Mouse (Mus musculus): ENCODE data around the gene Hmcn1.

The Hmcn1 gene

DNA sequence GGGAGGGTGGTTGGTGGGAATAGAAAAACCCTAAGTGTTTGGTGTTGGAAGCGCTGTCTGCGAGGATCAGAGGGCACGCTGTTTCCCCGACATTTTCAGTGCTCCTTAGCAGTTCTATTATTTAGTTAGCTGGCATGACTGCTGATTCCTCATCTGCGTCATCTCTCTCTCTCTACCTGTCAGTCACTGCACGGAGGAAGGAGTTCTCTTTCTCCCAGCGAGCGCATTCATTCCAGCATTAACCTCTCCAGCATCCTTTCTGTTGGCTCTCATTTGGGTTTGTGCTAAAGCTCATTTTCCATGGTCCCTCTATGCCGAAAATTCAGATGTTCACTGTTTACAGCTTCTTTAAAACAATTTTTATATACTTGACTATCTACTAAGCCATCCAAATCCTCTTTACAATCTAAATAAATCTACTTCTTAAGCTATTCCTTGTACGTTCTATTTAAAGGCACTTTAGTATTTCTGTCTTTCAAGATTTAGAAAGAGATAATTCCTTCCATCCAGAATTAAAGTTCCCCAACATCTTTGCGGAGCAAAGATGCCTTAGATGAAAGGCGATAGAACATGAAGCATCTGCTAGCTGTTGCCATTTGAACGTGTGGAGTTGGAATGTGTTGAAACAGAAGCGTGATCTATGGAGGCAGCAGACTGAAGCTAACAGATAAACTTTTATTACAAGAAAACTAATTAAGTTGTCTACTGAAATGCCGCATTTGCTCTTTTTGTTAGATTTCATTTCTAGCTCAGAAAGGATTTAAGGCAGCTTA, 210.0 kb downstream of the Hmcn1 start:
- DNase-seq (ENCODE audit: low read depth, low spot score): no peak

DNA sequence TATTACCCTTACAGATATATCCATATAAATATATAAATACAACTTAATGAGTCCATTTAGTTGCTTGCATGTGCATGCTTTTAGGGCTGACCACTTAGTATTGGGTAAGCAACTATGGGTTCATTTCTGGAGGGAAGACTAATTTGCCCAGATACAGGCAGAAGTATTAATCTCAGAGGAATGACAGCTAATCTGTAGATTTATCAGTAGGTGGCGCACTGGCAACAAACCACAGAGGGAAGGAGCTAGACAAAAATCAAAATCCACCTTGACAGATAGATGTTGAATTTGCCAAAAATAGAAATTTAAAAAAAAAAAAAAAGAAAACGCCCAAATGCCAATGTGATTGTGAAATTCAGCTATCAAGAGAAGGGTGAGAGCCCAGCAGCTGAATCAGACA, 213.3 kb downstream of the Hmcn1 start:
- DNase-seq (ENCODE audit: low read depth, low spot score): peak; percentile 19

DNA sequence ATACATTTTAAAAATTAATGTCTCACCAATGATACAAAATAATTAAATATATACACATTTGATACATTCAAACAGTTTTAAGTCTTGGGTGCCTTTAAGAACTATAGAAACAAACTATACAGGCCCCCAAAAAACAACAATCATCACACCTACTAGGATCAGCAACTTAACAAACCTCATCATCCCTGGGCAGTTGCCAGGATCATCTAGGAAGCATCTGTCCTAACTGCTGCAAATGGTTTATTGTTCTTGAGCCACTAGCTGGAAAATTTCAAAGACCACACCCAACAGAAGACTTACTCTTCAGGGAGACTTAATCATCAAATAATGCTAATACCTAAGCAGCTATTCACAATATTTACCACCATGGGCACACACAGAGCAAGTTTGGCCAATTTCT, 216.5 kb downstream of the Hmcn1 start:
- DNase-seq (ENCODE audit: low read depth, low spot score): no peak

DNA sequence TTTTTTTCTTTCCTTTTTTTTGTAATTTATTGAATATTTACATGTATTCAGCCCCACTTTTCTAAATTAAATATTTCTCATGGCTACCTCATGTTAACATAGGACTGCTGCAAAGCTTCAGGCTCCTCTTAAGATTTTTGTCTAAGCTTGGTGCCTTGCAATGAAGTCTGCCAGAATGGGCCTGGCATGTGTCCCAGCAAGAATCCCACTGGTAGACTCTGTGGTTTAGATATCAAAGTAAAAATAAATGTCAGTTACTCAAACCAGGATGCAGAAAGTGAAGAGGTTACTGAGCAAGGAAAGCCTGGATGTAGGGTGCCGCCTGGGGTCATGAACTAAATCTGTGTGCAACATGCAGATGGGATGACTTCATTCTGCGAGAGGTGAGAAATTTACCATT, 217.5 kb downstream of the Hmcn1 start:
- DNase-seq (ENCODE audit: low read depth, low spot score): peak; percentile 29

DNA sequence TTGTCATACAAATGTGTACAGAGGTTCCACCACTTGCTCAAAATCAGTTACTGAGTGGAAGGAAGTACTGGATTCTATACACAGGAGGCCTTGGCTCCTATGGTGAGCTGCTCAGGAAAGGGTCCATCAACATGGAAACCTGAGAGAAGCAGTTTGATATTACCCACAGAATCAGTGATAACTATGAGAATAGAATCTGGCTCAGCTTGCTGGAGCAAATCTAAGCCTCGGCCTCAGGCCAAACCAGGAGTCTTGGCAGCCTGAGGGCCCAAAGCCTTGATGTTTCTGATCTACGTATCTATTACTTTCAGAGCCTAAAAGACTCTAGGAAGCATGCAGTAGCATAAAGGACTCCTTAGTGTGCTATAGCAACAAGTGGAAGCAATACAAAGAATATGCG, 220.3 kb downstream of the Hmcn1 start:
- DNase-seq (ENCODE audit: low read depth, low spot score): no peak

DNA sequence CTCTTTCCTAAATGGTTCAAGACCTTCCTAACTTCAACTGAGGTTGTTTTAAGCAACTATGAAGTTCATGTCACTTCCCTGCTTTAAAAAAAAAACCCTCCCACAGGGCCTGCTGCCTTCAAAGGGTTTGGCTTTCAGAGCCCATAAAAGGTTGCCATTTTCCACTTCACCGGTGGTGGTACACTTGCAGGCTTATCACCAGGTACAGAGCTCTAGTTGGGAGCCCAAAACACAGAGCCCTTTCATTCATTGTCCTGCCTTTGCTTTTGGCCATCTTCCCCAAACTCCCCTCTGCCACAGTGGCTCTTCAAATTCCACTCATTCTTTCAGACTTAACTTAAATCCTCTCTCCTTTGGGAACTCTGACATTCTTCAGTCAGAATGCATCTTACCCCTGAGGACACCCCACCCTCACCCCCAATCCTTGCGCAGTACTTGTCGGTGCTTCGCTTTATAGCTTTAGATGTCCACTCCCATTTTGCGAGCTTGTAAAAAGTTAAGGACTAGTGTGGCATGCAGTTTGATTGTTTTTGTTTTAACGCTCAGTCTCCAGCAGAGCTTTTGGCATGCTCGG, 222.2 kb downstream of the Hmcn1 start:
- no peak for DNase-seq (ENCODE audit: low read depth, low spot score)

DNA sequence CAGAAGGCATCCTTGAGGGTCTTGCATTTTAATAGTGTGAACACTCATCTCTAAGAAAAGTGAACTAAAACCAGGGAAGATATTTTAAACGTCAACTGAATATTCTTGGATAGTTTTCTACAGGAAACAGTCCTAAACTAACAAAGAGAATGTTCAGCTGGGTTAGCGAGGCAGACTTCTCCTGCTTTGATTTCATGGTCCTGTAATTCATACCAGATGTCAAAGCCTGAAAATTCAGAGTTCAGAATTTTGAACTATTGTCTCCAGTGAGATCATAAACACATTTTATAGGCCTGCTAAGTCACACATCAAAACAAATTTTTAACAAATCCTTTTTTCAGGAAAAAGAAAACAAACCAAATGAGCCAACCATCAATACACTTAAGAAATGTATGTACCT, 223.4 kb downstream of the Hmcn1 start:
- DNase-seq (ENCODE audit: low read depth, low spot score): peak; percentile 20

DNA sequence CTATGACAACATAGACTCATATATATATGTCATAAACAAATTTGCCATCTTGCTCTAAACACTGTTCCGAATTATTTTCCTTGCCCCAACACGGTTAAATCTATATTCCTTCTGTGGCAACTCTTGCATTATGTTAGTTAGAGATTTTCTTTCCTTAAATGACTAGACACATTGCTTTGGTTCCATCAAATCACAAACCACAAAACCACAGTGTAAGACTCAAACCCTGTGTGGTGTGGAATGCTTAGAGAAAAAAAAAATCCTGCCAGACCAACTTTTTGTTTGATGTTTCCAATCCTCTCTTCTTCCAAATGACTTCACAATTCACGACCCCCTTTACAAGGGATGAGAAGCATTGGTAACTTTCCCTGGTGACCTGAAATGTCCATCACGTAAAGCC, 231.6 kb downstream of the Hmcn1 start:
- peak; percentile 48 for DNase-seq (ENCODE audit: low read depth, low spot score)

DNA sequence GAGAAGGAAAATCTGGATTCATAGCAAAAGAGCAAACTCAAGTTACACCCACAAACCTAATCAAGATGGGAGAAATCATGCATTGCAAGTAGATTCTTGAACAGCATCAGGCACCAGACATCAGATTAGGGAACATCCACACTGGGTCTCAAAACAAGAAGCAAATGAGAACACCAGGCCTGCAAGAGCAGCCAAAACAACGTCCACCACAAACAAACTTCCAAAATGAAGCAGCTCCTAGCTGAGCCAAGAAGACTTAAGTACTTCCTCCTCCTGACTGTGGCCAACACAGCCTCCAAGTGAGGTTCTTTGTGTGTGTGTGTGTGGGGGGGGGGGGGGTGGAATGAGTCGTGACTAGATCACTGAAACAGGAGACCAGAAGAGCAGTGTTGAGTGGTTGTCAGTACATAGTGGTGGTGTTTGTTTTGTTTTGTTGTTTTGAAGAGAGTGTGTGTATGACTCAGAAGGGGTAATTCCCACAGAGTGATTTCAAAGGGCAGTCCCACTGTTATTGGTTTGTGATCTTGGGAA, 232.4 kb downstream of the Hmcn1 start:
- DNase-seq (ENCODE audit: low read depth, low spot score): peak; percentile 49

DNA sequence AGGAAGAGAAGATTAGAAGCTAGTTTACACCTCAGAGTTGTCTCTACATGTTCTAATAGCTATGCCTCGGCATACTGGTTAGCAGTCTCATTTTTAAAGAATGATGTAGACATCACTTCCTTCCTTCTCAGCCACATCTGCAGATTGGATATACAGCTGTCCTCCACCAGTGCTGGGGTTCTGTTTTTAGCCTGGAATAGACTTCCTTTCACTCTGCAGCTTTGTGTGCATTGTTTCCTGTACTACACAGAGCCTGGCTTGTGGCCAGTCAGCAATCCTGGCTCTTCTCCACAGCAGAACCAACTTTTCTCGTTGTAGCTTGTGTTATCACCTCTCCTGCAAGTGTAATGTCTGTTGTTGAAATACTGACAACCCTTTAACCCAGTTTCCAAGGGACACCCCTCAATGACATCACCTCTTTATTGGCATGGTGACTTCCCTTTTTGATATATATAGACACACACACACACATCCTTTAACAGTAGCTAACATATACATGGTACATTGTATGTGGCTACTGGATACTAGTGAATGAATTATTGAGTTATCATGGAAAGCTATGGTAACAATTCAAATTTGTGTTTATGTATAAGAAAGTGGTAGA, 233.7 kb downstream of the Hmcn1 start:
- peak; percentile 11 for DNase-seq (ENCODE audit: low read depth, low spot score)

DNA sequence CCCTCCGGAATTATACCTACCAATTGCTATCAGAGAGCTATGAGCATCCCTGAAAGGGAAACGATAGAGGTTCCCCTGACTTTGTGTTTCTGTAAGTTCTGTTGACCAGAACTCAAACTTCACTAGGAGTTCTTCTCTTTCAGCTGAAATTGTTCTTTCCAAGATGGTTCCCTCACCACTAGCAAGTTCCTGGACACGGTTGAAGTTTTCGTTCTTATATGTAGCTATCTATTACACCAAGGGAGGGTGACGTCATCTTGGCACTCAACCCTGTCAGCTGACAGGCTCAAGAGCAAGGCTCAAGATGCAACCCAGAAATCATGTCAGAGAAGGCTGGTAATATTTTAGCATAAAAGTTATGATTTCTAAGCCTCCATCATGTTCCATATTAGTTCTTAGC, 239.3 kb downstream of the Hmcn1 start:
- no peak for DNase-seq (ENCODE audit: low read depth, low spot score)

DNA sequence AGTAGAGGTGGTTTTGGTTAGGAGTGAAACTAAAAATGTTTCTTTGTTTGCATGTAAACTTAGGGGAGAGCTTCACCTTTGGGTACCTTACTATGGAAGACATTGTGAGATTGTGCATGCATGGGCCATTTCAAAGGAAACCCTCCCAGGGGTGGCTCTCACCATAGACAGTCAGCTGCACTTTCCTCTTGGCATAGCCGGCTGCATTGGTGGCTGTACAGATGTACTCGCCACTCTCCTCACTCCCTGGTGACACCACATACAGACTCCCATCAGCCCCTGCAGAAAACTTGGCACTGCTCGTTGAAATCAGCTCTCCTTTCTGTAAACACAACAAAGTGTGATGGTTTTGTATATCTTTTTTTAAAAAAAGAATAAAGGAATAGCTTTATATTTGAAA, 244.5 kb downstream of the Hmcn1 start:
- DNase-seq (ENCODE audit: low read depth, low spot score): no peak

DNA sequence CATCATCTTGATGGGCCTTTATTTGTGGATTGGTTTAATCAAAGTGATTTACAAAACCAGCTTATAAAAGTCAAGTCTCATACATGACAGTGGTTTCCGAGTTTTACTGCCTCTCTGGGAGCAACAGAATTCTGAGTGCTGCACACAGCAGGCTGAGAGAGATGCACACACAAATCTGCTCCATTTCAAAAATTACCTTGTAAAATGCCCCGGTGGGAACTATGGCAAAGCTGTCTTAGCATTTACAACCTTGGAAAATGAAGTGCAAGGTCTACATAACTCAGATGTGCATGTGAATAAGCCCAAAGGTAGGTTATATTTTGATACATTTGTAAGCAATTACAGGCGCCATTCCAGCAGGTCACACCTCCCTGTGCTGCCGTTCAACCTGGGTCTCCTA, 245.5 kb downstream of the Hmcn1 start:
- no peak for DNase-seq (ENCODE audit: low read depth, low spot score)

DNA sequence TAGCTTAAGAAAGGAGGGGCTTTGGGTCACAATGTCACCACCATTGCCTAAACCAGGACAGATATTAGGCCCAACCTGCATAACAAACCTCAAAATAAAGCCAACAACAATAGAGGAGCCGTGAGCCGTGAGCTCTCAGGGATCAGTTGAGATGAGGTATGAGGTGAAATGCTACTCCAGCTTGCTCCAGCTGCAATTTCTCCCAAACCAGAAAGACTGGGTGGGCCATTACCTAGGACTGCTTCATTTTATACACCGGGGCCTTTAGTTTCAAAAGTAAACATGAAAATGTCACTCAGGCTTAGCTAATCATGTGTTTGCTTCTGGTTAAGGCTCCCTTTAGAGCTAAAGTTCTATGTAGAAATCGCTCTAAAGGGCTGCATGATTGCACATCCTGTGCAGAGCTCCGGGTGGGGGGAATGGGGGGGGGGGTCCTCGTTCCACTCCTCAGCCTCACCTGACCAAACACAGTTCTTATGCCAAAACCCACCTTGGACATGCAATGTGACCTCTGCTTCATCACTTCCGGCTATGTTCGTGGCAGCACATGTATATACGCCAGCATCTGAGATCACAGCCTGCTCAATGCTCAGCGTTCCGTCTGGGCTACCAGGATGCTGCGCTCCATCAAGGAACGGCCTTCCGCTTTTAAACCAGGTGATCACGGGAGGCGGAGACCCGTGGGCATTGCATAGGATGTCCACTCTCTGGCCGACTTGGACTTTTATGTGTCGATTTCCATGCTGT, 250.0 kb downstream of the Hmcn1 start:
- DNase-seq (ENCODE audit: low read depth, low spot score): no peak

DNA sequence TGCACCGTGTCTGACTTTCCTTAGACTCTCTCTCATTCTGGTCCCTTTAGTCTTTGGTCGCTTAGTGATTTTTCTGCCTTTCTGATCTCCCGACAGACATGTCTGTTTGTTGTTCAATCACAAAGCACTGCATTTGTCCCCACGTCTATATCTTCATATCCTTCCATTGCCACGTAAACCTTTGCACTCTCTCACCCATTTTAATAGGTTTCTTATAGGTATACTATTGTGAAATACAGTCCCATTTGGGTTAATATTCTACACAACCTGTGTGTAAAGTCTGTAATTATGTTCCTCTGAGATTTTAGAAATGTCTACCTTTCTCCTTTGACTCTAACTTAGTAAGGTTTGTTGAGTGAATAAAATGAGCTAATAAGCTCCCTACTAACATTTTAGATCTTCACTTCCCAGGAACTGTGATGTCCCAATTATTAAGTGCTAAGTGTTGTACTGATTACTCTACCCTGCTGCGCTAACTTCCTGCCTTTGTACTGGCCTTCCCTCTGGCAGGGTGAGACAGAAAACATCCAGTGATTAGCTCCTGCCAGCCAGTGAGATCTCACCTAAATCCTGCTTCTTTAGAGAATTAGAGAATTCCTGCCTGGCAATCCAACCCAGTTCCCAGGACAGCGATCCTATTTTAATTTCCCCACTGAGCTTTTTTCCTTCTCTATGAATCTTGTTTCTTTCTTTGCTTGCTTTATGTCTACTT, 250.7 kb downstream of the Hmcn1 start:
- DNase-seq (ENCODE audit: low read depth, low spot score): no peak

DNA sequence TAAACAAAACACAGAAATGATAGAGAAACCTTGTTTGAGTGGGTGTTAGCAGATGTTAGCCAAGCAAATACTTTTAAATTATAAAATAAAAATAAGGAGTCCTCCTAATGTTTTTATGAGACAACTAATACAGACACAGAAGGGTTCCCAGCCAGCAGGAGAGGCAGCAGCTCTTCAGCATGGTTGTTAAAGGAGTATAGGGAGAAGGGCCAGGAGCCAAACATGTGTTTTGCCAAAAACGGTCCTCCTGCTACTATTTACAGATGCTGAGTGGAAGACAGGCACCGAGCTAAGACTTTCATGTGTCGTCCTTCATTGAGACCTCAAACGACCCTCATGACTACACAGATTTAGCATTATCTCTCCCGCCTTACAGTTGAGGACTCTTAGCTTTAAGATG, 281.8 kb downstream of the Hmcn1 start:
- DNase-seq (ENCODE audit: low read depth, low spot score): no peak

DNA sequence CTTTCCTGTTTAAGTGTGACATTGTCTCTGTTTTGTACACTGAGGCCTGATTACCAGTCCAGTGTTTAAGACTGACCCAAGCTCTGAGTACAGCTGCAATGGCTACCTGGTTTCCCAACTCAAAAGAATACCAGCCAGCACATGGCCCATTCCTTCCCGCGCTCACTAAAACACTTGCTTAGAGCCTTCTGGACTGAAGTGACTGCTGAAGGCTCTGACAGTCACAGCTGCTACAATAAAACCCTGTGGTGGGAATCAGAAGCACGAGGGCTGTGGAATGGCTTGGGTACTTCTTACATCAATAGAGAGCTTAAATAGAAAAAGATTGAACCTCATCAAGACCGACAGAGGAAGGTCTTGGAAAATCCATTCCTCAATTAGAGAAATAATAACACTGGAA, 286.7 kb downstream of the Hmcn1 start:
- DNase-seq (ENCODE audit: low read depth, low spot score): no peak

DNA sequence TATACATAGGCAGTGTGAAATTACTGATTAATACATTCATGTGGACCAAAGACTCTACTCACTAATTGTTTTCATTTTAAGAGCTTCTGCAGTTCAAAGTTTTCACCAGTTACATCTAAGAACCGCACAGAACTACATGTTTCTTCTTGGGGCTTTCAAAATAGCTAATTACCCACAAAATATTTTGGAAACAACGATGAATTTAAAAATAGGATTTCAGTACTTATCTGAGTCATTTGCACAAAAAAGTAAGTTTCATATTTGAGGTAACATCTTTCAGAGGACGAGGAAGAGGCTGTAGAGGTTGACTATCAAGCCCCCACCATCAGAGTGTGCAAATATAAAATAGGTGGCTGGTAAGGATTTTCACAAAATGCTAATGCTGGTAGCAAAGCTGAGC, 295.5 kb downstream of the Hmcn1 start:
- DNase-seq (ENCODE audit: low read depth, low spot score): no peak

DNA sequence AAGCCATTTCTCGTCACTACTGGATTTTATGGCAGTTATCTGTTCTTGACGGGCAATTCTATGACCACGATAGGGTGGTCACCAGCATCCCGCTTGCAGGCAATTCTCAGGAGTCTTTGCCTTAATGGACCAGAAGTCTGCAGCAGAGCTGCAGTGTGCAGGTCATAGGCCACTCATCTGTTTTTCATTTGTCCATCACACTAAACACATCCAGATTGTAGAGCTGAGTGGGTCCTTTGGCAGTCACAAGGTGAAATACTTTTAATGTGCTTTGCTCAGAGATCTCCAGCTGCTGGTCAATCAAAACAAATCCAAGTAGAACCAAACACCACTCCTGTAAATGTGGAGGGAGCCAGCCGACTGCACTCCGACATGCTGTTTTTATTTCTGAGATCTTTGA, 311.2 kb downstream of the Hmcn1 start:
- no peak for DNase-seq (ENCODE audit: low read depth, low spot score)

DNA sequence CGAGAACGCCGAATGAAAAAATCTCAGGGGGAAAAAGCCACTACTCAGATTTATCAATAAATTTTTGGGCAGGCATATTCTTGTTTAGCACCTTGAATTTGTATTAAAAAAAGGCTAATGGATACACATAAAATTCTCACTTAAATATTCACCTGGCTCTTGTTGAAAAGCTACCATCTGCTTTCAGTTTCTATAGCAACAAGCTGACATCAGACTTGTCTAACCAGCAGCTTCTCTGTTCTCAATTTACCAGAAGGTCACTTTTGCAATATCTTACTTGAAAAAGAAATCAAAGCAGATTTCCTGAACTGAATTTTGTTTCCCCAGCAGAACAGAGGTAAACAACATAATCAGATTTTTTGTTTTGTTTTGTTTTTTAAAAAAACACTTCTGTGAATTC, 311.8 kb downstream of the Hmcn1 start:
- no peak for DNase-seq (ENCODE audit: low read depth, low spot score)

DNA sequence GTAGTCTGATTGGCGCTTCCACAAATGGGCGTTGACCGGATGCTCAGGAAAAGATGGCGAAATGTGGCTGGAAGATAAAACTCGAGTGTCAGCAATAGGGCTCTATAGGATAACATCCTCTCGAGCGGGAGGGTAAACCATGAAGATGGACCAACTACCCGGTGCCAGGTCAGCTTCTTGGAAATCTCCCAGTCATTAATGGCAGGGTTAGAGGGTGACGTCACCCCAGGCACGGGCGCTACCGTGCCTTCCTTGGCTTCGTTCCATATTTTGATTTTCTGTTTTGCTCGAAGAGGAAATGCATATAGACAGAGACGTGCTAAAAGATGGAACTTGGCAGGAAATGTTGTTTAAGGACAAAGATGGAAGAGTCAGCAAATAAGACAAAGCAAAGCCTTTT, 312.2 kb downstream of the Hmcn1 start:
- no peak for DNase-seq (ENCODE audit: low read depth, low spot score)

DNA sequence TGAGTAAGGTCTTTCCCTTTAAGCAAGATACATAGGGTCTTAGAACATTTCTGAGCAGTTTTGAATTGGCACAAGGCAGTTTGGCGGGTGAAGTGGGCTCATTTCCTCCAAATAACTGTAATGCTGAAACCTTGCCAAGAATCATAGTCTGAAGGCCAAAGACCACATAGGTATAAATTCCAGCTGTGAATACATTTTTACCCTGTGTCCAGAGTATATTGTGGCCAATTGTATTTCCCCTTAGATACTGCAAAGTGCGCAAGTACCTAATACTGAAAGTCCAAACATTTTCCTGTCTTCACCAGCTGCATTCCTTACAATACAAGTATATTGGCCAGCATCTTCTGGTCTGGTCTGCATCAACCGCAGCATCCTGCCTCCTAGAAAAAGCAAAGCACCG, 312.9 kb downstream of the Hmcn1 start:
- DNase-seq (ENCODE audit: low read depth, low spot score): no peak
